Mouse (Mus musculus): ENCODE measurements around the gene Trpc1. TPM values are rescaled to one million over a fixed set of nuclear protein-coding genes. Genes with fewer than 3 reads are reported as not detected.

Trpc1 gene
- polyA plus RNA-seq, 1 experiment from 2014 or later = 2.0 TPM

- H3K36me3 ChIP-seq (replicated peaks; ENCODE audit: control insufficient read depth, insufficient read depth, low read depth, low read length) = no peaks in the 10 kb centered on the region
- ATAC-seq (replicated peaks; ENCODE audit: insufficient number of reproducible peaks, low FRiP score, low TSS enrichment, low read depth) = no peak
- no peak overlapping the region for H3K4me2 ChIP-seq (ENCODE audit: low read depth, low read length)
- no peak for DNase-seq (ENCODE audit: low spot score)
- H3K4me3 ChIP-seq (ENCODE audit: low read depth, low read length) = no peak overlapping the region
- H3K27ac ChIP-seq (replicated peaks; ENCODE audit: low read depth, low read length) = no peak overlapping the region
- H3K9ac ChIP-seq (replicated peaks; ENCODE audit: low read length) = no peak overlapping the region
- no peaks in the 10 kb centered on the region for H3K9me3 ChIP-seq (replicated peaks; ENCODE audit: control insufficient read depth, low read length)
- no peaks in the 10 kb centered on the region for H3K4me1 ChIP-seq (ENCODE audit: control insufficient read depth, insufficient read depth, low read length)
- H3K27me3 ChIP-seq (ENCODE audit: control insufficient read depth, insufficient read depth, low read length) = no peaks in the 10 kb centered on the region
Measured at GRCm38 (mm10) chr9:95736238-95736637, 13.9 kb downstream of the Trpc1 start.

DNA sequence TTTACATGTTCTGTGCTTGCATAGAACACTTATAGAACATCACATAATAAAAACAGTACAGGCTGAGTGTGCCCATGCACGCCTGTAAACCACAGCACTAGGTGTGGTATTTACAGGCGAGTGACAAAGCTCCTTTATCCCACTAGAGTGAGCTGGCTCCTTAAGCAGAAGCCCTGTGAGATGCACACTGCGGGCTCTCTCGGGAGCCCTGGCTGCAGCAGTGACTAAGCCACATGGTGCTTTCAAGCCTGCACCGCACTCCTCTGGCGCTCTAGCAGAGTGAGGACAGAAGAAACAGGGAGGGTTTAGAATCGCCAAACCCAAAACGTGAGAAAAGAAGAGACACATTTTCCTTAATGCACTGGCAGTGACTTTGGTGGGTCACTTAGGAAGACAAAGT lies 37.6 kb downstream of the Trpc1 start:
- H3K4me2 ChIP-seq (ENCODE audit: low read depth, low read length) = no peak overlapping the region
- H3K4me1 ChIP-seq (ENCODE audit: control insufficient read depth, insufficient read depth, low read length) = no peaks in the 10 kb centered on the region
- WGBS = 32% methylated on average over 8 of the region's 8 CpGs
- H3K36me3 ChIP-seq (replicated peaks; ENCODE audit: control insufficient read depth, insufficient read depth, low read depth, low read length) = no peaks in the 10 kb centered on the region
- no peak overlapping the region for H3K9ac ChIP-seq (replicated peaks; ENCODE audit: low read length)
- no peaks in the 10 kb centered on the region for H3K9me3 ChIP-seq (replicated peaks; ENCODE audit: control insufficient read depth, low read length)
- no peak for ATAC-seq (replicated peaks; ENCODE audit: insufficient number of reproducible peaks, low FRiP score, low TSS enrichment, low read depth)
- no peak for DNase-seq (ENCODE audit: low spot score)
- H3K27ac ChIP-seq (replicated peaks; ENCODE audit: low read depth, low read length) = no peak overlapping the region
- no peak overlapping the region for H3K4me3 ChIP-seq (ENCODE audit: low read depth, low read length)
- no peaks in the 10 kb centered on the region for H3K27me3 ChIP-seq (ENCODE audit: control insufficient read depth, insufficient read depth, low read length)

- DNase-seq (ENCODE audit: low spot score) (no peak), ATAC-seq (replicated peaks; ENCODE audit: insufficient number of reproducible peaks, low FRiP score, low TSS enrichment, low read depth) (no peak)
- H3K4me3 ChIP-seq (ENCODE audit: low read depth, low read length) = no peak overlapping the region
- no peaks in the 10 kb centered on the region for H3K36me3 ChIP-seq (replicated peaks; ENCODE audit: control insufficient read depth, insufficient read depth, low read depth, low read length)
- no peaks in the 10 kb centered on the region for H3K4me1 ChIP-seq (ENCODE audit: control insufficient read depth, insufficient read depth, low read length)
- H3K4me2 ChIP-seq (ENCODE audit: low read depth, low read length) = no peak overlapping the region
- no peak overlapping the region for H3K27ac ChIP-seq (replicated peaks; ENCODE audit: low read depth, low read length)
- no peak overlapping the region for H3K9ac ChIP-seq (replicated peaks; ENCODE audit: low read length)
- no peaks in the 10 kb centered on the region for H3K9me3 ChIP-seq (replicated peaks; ENCODE audit: control insufficient read depth, low read length)
- no peaks in the 10 kb centered on the region for H3K27me3 ChIP-seq (ENCODE audit: control insufficient read depth, insufficient read depth, low read length)
Measured at GRCm38 (mm10) chr9:95708943-95709342, 41.2 kb downstream of the Trpc1 start.

DNA sequence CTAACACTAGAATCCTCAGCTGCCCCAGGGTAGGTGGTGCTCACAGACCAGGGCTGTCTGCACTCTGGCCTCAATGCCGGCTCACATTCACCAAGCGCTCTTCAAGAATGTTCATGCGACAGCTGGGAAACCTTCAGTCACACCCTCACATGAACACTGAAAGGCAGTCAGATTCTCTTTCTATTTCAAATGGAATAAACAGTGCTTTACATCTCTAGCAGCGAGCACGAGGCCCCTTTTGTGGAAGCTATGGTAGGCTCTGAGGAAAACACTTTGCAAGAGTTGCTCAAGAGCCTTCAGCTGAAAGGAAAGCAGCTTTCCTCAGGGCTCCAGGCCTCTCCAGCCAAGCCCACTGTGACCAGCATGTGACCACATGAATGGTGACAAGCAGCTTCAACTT lies 44.8 kb downstream of the Trpc1 start:
- no peak overlapping the region for H3K4me3 ChIP-seq (ENCODE audit: low read depth, low read length)

DNA sequence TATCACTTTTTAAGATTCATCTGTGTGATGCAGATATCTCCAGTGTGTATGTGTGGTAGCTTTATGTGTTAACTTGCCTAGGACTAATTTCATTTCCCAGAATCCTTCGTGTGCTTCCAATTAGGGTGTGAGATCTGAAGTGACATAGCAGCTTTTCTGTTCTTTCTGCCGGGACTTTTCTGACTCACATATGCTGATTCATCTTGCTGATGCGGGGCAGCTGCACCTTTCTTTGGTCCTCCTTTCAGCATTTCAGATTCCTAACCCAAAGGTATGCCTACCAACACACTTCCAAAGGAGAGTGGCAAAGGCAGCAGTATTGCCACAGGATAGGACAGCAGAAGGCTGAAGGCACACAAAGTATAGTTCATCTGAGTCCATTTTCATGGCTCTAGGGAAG lies 46.1 kb downstream of the Trpc1 start:
- H3K4me3 ChIP-seq (ENCODE audit: low read depth, low read length) = no peak overlapping the region
- no peaks in the 10 kb centered on the region for H3K27me3 ChIP-seq (ENCODE audit: control insufficient read depth, insufficient read depth, low read length)
- 71% methylated on average over 3 of the region's 3 CpGs for WGBS
- no peaks in the 10 kb centered on the region for H3K4me1 ChIP-seq (ENCODE audit: control insufficient read depth, insufficient read depth, low read length)
- no peak overlapping the region for H3K4me2 ChIP-seq (ENCODE audit: low read depth, low read length)
- no peak for ATAC-seq (replicated peaks; ENCODE audit: insufficient number of reproducible peaks, low FRiP score, low TSS enrichment, low read depth)
- no peak overlapping the region for H3K27ac ChIP-seq (replicated peaks; ENCODE audit: low read depth, low read length)
- no peak for DNase-seq (ENCODE audit: low spot score)
- no peaks in the 10 kb centered on the region for H3K9me3 ChIP-seq (replicated peaks; ENCODE audit: control insufficient read depth, low read length)
- no peak overlapping the region for H3K9ac ChIP-seq (replicated peaks; ENCODE audit: low read length)
- no peaks in the 10 kb centered on the region for H3K36me3 ChIP-seq (replicated peaks; ENCODE audit: control insufficient read depth, insufficient read depth, low read depth, low read length)

More for the DNA sequence above, 44.8 kb downstream of the Trpc1 start:
- ATAC-seq (replicated peaks; ENCODE audit: insufficient number of reproducible peaks, low FRiP score, low TSS enrichment, low read depth) (no peak), DNase-seq (ENCODE audit: low spot score) (no peak)
- Histone ChIP-seq H3K4me2 (ENCODE audit: low read depth, low read length) (no peak overlapping the region), H3K27ac (replicated peaks; ENCODE audit: low read depth, low read length) (no peak overlapping the region), H3K27me3 (ENCODE audit: control insufficient read depth, insufficient read depth, low read length) (no peaks in the 10 kb centered on the region), H3K4me1 (ENCODE audit: control insufficient read depth, insufficient read depth, low read length) (no peaks in the 10 kb centered on the region), H3K36me3 (replicated peaks; ENCODE audit: control insufficient read depth, insufficient read depth, low read depth, low read length) (no peaks in the 10 kb centered on the region), H3K9ac (replicated peaks; ENCODE audit: low read length) (no peak overlapping the region), H3K9me3 (replicated peaks; ENCODE audit: control insufficient read depth, low read length) (no peaks in the 10 kb centered on the region)
- 79% methylated on average over 5 of the region's 5 CpGs for WGBS

DNA sequence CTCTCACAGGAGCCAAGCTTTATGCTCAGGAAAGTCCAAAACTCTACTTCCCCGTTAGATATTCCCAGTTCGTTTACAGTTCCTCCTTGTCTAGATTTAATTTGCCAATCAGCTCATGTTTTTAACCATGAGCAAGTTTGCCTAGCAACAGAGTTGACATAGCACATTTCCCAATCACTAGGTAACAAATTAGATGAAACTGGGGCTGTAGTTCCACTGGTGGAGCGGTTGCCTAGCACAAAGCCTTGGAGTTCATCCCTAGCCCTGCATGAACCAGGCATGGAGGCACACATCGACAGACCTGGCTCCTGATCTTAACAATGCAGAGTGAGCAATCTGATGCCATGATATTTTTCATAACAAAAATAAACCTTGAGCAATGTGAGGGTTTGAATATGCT lies 50.9 kb downstream of the Trpc1 start:
- 87% methylated on average over 4 of the region's 4 CpGs for WGBS
- ATAC-seq (replicated peaks; ENCODE audit: insufficient number of reproducible peaks, low FRiP score, low TSS enrichment, low read depth) (no peak), DNase-seq (ENCODE audit: low spot score) (no peak)
- no peaks in the 10 kb centered on the region for H3K27me3 ChIP-seq (ENCODE audit: control insufficient read depth, insufficient read depth, low read length)
- no peak overlapping the region for H3K27ac ChIP-seq (replicated peaks; ENCODE audit: low read depth, low read length)
- no peak overlapping the region for H3K4me3 ChIP-seq (ENCODE audit: low read depth, low read length)
- no peaks in the 10 kb centered on the region for H3K36me3 ChIP-seq (replicated peaks; ENCODE audit: control insufficient read depth, insufficient read depth, low read depth, low read length)
- H3K9me3 ChIP-seq (replicated peaks; ENCODE audit: control insufficient read depth, low read length) = no peaks in the 10 kb centered on the region
- H3K4me2 ChIP-seq (ENCODE audit: low read depth, low read length) = no peak overlapping the region
- H3K9ac ChIP-seq (replicated peaks; ENCODE audit: low read length) = no peak overlapping the region
- H3K4me1 ChIP-seq (ENCODE audit: control insufficient read depth, insufficient read depth, low read length) = no peaks in the 10 kb centered on the region

- Histone ChIP-seq H3K27me3 (ENCODE audit: control insufficient read depth, insufficient read depth, low read length) (no peaks in the 10 kb centered on the region), H3K4me2 (ENCODE audit: low read depth, low read length) (no peak overlapping the region), H3K4me3 (ENCODE audit: low read depth, low read length) (no peak overlapping the region), H3K9ac (replicated peaks; ENCODE audit: low read length) (no peak overlapping the region), H3K4me1 (ENCODE audit: control insufficient read depth, insufficient read depth, low read length) (no peaks in the 10 kb centered on the region), H3K9me3 (replicated peaks; ENCODE audit: control insufficient read depth, low read length) (no peaks in the 10 kb centered on the region), H3K36me3 (replicated peaks; ENCODE audit: control insufficient read depth, insufficient read depth, low read depth, low read length) (no peaks in the 10 kb centered on the region), H3K27ac (replicated peaks; ENCODE audit: low read depth, low read length) (no peak overlapping the region)
- peak; percentile 50 for DNase-seq (ENCODE audit: low spot score)
- ATAC-seq (replicated peaks; ENCODE audit: insufficient number of reproducible peaks, low FRiP score, low TSS enrichment, low read depth) = no peak
- WGBS = 67% methylated on average over 2 of the region's 2 CpGs
Measured at GRCm38 (mm10) chr9:95697808-95698207, 52.4 kb downstream of the Trpc1 start.

DNA sequence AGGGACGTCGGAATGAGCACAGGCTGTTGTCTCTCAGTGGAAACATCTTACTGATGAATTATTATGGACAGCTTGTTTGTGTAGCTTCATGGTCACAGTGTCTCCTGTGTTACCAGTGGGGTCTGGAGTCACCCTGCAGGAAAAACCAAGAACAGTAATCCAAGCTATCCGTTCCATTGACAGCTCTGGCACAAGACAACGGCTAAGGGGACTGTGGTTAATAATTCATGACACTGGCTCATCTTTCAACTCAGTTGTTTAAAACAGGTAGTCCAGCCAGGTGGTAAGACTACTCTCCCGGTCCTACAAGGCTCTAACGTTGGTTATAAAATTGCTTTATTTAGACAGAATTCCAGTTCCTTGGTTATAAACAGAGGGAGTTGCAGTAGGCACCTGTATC lies 53.6 kb downstream of the Trpc1 start:
- DNase-seq (ENCODE audit: low spot score) (no peak), ATAC-seq (replicated peaks; ENCODE audit: insufficient number of reproducible peaks, low FRiP score, low TSS enrichment, low read depth) (no peak)
- Histone ChIP-seq H3K27me3 (ENCODE audit: control insufficient read depth, insufficient read depth, low read length) (no peaks in the 10 kb centered on the region), H3K4me2 (ENCODE audit: low read depth, low read length) (no peak overlapping the region), H3K36me3 (replicated peaks; ENCODE audit: control insufficient read depth, insufficient read depth, low read depth, low read length) (no peaks in the 10 kb centered on the region), H3K4me1 (ENCODE audit: control insufficient read depth, insufficient read depth, low read length) (no peaks in the 10 kb centered on the region), H3K9me3 (replicated peaks; ENCODE audit: control insufficient read depth, low read length) (no peaks in the 10 kb centered on the region), H3K9ac (replicated peaks; ENCODE audit: low read length) (no peak overlapping the region), H3K27ac (replicated peaks; ENCODE audit: low read depth, low read length) (no peak overlapping the region), H3K4me3 (ENCODE audit: low read depth, low read length) (no peak overlapping the region)
- WGBS = 87% methylated on average over 6 of the region's 6 CpGs

DNA sequence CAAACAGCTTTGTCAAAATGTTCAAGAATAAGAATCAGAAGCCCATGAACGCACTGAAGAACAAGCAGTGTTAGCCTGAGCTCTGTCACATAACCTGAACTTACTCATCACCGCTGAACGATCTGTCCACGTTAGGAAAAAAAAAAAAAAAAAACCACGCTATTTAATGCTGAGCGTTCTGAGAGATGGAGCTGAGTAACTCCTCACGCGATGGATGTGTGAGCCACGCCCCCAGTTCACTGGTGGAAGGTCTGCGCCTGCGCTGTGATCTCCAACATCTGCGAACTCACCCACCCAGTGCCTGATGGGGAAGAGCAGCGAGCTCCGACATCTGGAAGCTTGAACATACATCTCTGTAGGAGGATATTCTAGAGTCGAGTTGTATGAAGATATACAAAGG lies 55.2 kb downstream of the Trpc1 start:
- Histone ChIP-seq H3K9ac (replicated peaks; ENCODE audit: low read length) (no peak overlapping the region), H3K9me3 (replicated peaks; ENCODE audit: control insufficient read depth, low read length) (no peaks in the 10 kb centered on the region), H3K4me1 (ENCODE audit: control insufficient read depth, insufficient read depth, low read length) (no peaks in the 10 kb centered on the region), H3K4me2 (ENCODE audit: low read depth, low read length) (no peak overlapping the region), H3K4me3 (ENCODE audit: low read depth, low read length) (no peak overlapping the region), H3K27me3 (ENCODE audit: control insufficient read depth, insufficient read depth, low read length) (no peaks in the 10 kb centered on the region), H3K36me3 (replicated peaks; ENCODE audit: control insufficient read depth, insufficient read depth, low read depth, low read length) (no peaks in the 10 kb centered on the region), H3K27ac (replicated peaks; ENCODE audit: low read depth, low read length) (no peak overlapping the region)
- DNase-seq (ENCODE audit: low spot score) = no peak
- 89% methylated on average over 15 of the region's 15 CpGs for WGBS
- ATAC-seq (replicated peaks; ENCODE audit: insufficient number of reproducible peaks, low FRiP score, low TSS enrichment, low read depth) = no peak

Data from embryonic facial prominence, embryonic 11.5 days (tissue).